Mouse (Mus musculus) stomach, embryonic 15.5 days (tissue): ENCODE data around the gene Sfmbt2. TPM values are rescaled to one million over a fixed set of nuclear protein-coding genes. Genes with fewer than 3 reads are reported as not detected.
A peak's percentile ranks its signal among the peaks of the same experiment; 100 is the strongest.

Experiments used
- ATAC-seq: fragments of 200-750 bp; cut with Nextera tagmentation; 2 replicates; pipeline ENCODE4 v1.8.0; 2017; ENCODE audit warnings: low read depth, moderate number of reproducible peaks, moderate TSS enrichment; ENCODE audit not compliant: insufficient read depth, low FRiP score
- H3K27ac ChIP-seq: fragments of 300-500 bp; sonication (generic); 2 replicates; pipeline ENCODE4 v1.5.1; 2015; ENCODE audit warnings: mild to moderate bottlenecking, inconsistent platforms
- H3K27me3 ChIP-seq: fragments of 300-500 bp; sonication (generic); replicated peaks from 2 replicates; pipeline ENCODE4 v1.6.1; 2015; ENCODE audit warnings: inconsistent platforms
- H3K36me3 ChIP-seq: fragments of 300-500 bp; sonication (generic); 2 replicates; pipeline ENCODE4 v1.6.1; 2015; ENCODE audit warnings: inconsistent platforms
- H3K4me1 ChIP-seq: fragments of 300-500 bp; sonication (generic); 2 replicates; pipeline ENCODE4 v1.6.1; 2015; ENCODE audit warnings: inconsistent platforms
- H3K4me2 ChIP-seq: fragments of 300-500 bp; sonication (generic); 2 replicates; pipeline ENCODE4 v1.6.1; 2015; ENCODE audit warnings: mild to moderate bottlenecking, inconsistent platforms
- H3K4me3 ChIP-seq: fragments of 300-500 bp; sonication (generic); replicated peaks from 2 replicates; pipeline ENCODE4 v1.5.1; 2015; ENCODE audit warnings: inconsistent platforms
- H3K9ac ChIP-seq: fragments of 300-500 bp; sonication (generic); 2 replicates; pipeline ENCODE4 v1.6.1; 2015; ENCODE audit warnings: inconsistent platforms
- H3K9me3 ChIP-seq: fragments of 300-500 bp; sonication (generic); 2 replicates; pipeline ENCODE4 v1.6.1; 2016; ENCODE audit warnings: inconsistent platforms
- WGBS: fragments of 180-500 bp; shearing (Covaris S2); methylation state at CpG from one replicate; pipeline ENCODE4 v1.1.7; 2015; 5-methylcytosine and 5-hydroxymethylcytosine counted together
- polyA plus RNA-seq: library from polyadenylated mRNA; unstranded; fragments of >200 nt; fragmentation: Nextera tagmentation; extraction: Ambion mirVana; gene quantifications from 2 replicates; pipeline ENCODE4 v1.2.1, GENCODE M21; 2015

Gene Sfmbt2
- polyA plus RNA-seq, 1 experiment from 2014 or later: 3.0 TPM

GRCm38 (mm10) chr2:10351125-10351524 lies 19.2 kb upstream of the Sfmbt2 start:
- H3K36me3 ChIP-seq: no peaks in the 10 kb centered on the region

GRCm38 (mm10) chr2:10352887-10353286 lies 17.4 kb upstream of the Sfmbt2 start:
- ATAC-seq: no peak
- no peak overlapping the region for H3K4me3 ChIP-seq
- no peaks in the 10 kb centered on the region for H3K27me3 ChIP-seq
- H3K4me1 ChIP-seq: no peaks in the 10 kb centered on the region
- WGBS: 62% methylated on average over 3 of the region's 3 CpGs
- H3K36me3 ChIP-seq: no peaks in the 10 kb centered on the region
- H3K27ac ChIP-seq: no peak overlapping the region
- H3K4me2 ChIP-seq: no peak overlapping the region
- H3K9me3 ChIP-seq: no peaks in the 10 kb centered on the region
- no peak overlapping the region for H3K9ac ChIP-seq

More at GRCm38 (mm10) chr2:10351125-10351524, 19.2 kb upstream of the Sfmbt2 start:
- Histone ChIP-seq H3K27me3 (no peaks in the 10 kb centered on the region), H3K9ac (no peak overlapping the region), H3K4me2 (no peak overlapping the region), H3K4me1 (no peaks in the 10 kb centered on the region), H3K9me3 (no peaks in the 10 kb centered on the region), H3K27ac (no peak overlapping the region), H3K4me3 (no peak overlapping the region)
- no peak for ATAC-seq
- 56% methylated on average over 1 of the region's 1 CpGs for WGBS

- Histone ChIP-seq H3K4me2 (no peak overlapping the region), H3K9ac (no peak overlapping the region), H3K27ac (no peak overlapping the region), H3K9me3 (no peaks in the 10 kb centered on the region), H3K27me3 (no peaks in the 10 kb centered on the region), H3K4me3 (no peak overlapping the region), H3K4me1 (no peaks in the 10 kb centered on the region), H3K36me3 (no peaks in the 10 kb centered on the region)
- 71% methylated on average over 4 of the region's 4 CpGs for WGBS
- no peak for ATAC-seq
Observed at GRCm38 (mm10) chr2:10353889-10354288, 16.4 kb upstream of the Sfmbt2 start.

- Histone ChIP-seq H3K4me1 (no peaks in the 10 kb centered on the region), H3K4me2 (no peak overlapping the region), H3K36me3 (no peaks in the 10 kb centered on the region), H3K27me3 (no peaks in the 10 kb centered on the region), H3K9ac (no peak overlapping the region), H3K27ac (no peak overlapping the region), H3K4me3 (no peak overlapping the region), H3K9me3 (no peaks in the 10 kb centered on the region)
- WGBS: 87% methylated on average over 2 of the region's 2 CpGs
- ATAC-seq: no peak
Observed at GRCm38 (mm10) chr2:10359861-10360260, 10.4 kb upstream of the Sfmbt2 start.

- 93% methylated on average over 6 of the region's 6 CpGs for WGBS
- Histone ChIP-seq H3K4me3 (no peak overlapping the region), H3K9me3 (no peaks in the 10 kb centered on the region)
Observed at GRCm38 (mm10) chr2:10365081-10365480, 5.2 kb upstream of the Sfmbt2 start.

GRCm38 (mm10) chr2:10366284-10366683 lies 4.0 kb upstream of the Sfmbt2 start:
- Histone ChIP-seq H3K4me1 (no peaks in the 10 kb centered on the region), H3K4me2 (no peak overlapping the region), H3K36me3 (no peaks in the 10 kb centered on the region), H3K9ac (no peak overlapping the region), H3K9me3 (no peaks in the 10 kb centered on the region), H3K4me3 (no peak overlapping the region), H3K27me3 (peaks cover 24% of the 10 kb centered on the region), H3K27ac (no peak overlapping the region)
- 16% methylated on average over 2 of the region's 2 CpGs for WGBS
- no peak for ATAC-seq

More at GRCm38 (mm10) chr2:10365081-10365480, 5.2 kb upstream of the Sfmbt2 start:
- H3K27me3 ChIP-seq: peaks cover 14% of the 10 kb centered on the region
- no peak overlapping the region for H3K9ac ChIP-seq
- no peaks in the 10 kb centered on the region for H3K4me1 ChIP-seq
- no peak overlapping the region for H3K27ac ChIP-seq
- no peaks in the 10 kb centered on the region for H3K36me3 ChIP-seq
- no peak for ATAC-seq
- no peak overlapping the region for H3K4me2 ChIP-seq

GRCm38 (mm10) chr2:10369676-10370075 lies 634 bp upstream of the Sfmbt2 start:
- no peak for ATAC-seq
- Histone ChIP-seq H3K9ac (no peak overlapping the region), H3K27me3 (peaks cover 31% of the 10 kb centered on the region), H3K9me3 (no peaks in the 10 kb centered on the region), H3K4me3 (no peak overlapping the region), H3K36me3 (no peaks in the 10 kb centered on the region), H3K27ac (no peak overlapping the region), H3K4me1 (peaks cover 12% of the 10 kb centered on the region), H3K4me2 (no peak overlapping the region)
- WGBS: 2% methylated on average over 8 of the region's 8 CpGs

- Histone ChIP-seq H3K36me3 (no peaks in the 10 kb centered on the region), H3K4me1 (peaks cover 20% of the 10 kb centered on the region), H3K27ac (no peak overlapping the region), H3K27me3 (peaks cover 35% of the 10 kb centered on the region), H3K4me3 (no peak overlapping the region), H3K4me2 (no peak overlapping the region; the same call in 1 of the 2 replicates), H3K9me3 (no peaks in the 10 kb centered on the region), H3K9ac (no peak overlapping the region)
- ATAC-seq: no peak
- 2% methylated on average over 26 of the region's 26 CpGs for WGBS
Observed at GRCm38 (mm10) chr2:10370687-10371458, 563 bp downstream of the Sfmbt2 start.

GRCm38 (mm10) chr2:10371459-10371817 lies 1.1 kb downstream of the Sfmbt2 start:
- no peak overlapping the region for H3K4me3 ChIP-seq
- H3K4me2 ChIP-seq: no peak overlapping the region; the same call in 1 of the 2 replicates
- H3K27ac ChIP-seq: no peak overlapping the region
- no peaks in the 10 kb centered on the region for H3K9me3 ChIP-seq
- ATAC-seq: no peak
- H3K4me1 ChIP-seq: peaks cover 21% of the 10 kb centered on the region
- peaks cover 38% of the 10 kb centered on the region for H3K27me3 ChIP-seq
- no peak overlapping the region for H3K9ac ChIP-seq
- WGBS: 3% methylated on average over 16 of the region's 16 CpGs
- no peaks in the 10 kb centered on the region for H3K36me3 ChIP-seq

- peaks cover 38% of the 10 kb centered on the region for H3K27me3 ChIP-seq
- H3K9ac ChIP-seq: no peak overlapping the region
- H3K9me3 ChIP-seq: no peaks in the 10 kb centered on the region
- no peak overlapping the region for H3K27ac ChIP-seq
- peaks cover 21% of the 10 kb centered on the region for H3K4me1 ChIP-seq
- H3K4me2 ChIP-seq: peak overlapping the region; percentile 98
- peak; percentile 12; the same call in 1 of the 2 replicates for ATAC-seq
- 3% methylated on average over 11 of the region's 18 CpGs for WGBS
- H3K4me3 ChIP-seq: peak overlapping the region; percentile 56
- no peaks in the 10 kb centered on the region for H3K36me3 ChIP-seq
Observed at GRCm38 (mm10) chr2:10371899-10372298, 1.6 kb downstream of the Sfmbt2 start.

- H3K4me1 ChIP-seq: peaks cover 21% of the 10 kb centered on the region
- no peaks in the 10 kb centered on the region for H3K36me3 ChIP-seq
- no peaks in the 10 kb centered on the region for H3K9me3 ChIP-seq
- peaks cover 38% of the 10 kb centered on the region for H3K27me3 ChIP-seq
- ATAC-seq: peak; percentile 76
- H3K9ac ChIP-seq: no peak overlapping the region
- H3K4me2 ChIP-seq: peak overlapping the region; percentile 98
- peak overlapping the region; percentile 56 for H3K4me3 ChIP-seq
- WGBS: 0% methylated on average over 31 of the region's 31 CpGs
- no peak overlapping the region for H3K27ac ChIP-seq
Observed at GRCm38 (mm10) chr2:10372321-10372723, 2.0 kb downstream of the Sfmbt2 start.

- H3K4me1 ChIP-seq: peaks cover 21% of the 10 kb centered on the region
- H3K27me3 ChIP-seq: peaks cover 38% of the 10 kb centered on the region
- no peaks in the 10 kb centered on the region for H3K9me3 ChIP-seq
- H3K36me3 ChIP-seq: no peaks in the 10 kb centered on the region
- H3K4me2 ChIP-seq: peak overlapping the region; percentile 98
- peak overlapping the region; percentile 56 for H3K4me3 ChIP-seq
- H3K27ac ChIP-seq: no peak overlapping the region
- peak; percentile 19; the same call in 1 of the 2 replicates for ATAC-seq
- peak overlapping the region; percentile 32 for H3K9ac ChIP-seq
- WGBS: under 1% methylated on average over 35 of the region's 35 CpGs
Observed at GRCm38 (mm10) chr2:10372776-10373507, 2.6 kb downstream of the Sfmbt2 start.
